Mouse (Mus musculus) embryonic facial prominence, embryonic 11.5 days (tissue): ENCODE measurements around the gene Stim2. TPM values are rescaled to one million over a fixed set of nuclear protein-coding genes. Genes with fewer than 3 reads are reported as not detected.

ENCODE experiments used
- ATAC-seq: fragments of 200-750 bp; cut with Nextera tagmentation; replicated peaks from 2 replicates; pipeline ENCODE4 v1.8.0; 2017; ENCODE audit warnings: low read depth; ENCODE audit not compliant: insufficient number of reproducible peaks, low FRiP score, low TSS enrichment
- DNase-seq: peaks from one replicate; pipeline ENCODE4 v3.0.0-alpha.2; 2015; ENCODE audit warnings: low spot score
- H3K27ac ChIP-seq: fragments of 300-500 bp; sonication (generic); replicated peaks from 2 replicates; pipeline ENCODE4 v1.5.1; 2014; ENCODE audit warnings: mild to moderate bottlenecking, low read depth, low read length, control low read depth
- H3K27me3 ChIP-seq: fragments of 300-500 bp; sonication (generic); 2 replicates; pipeline ENCODE4 v1.6.1; 2014; ENCODE audit warnings: mild to moderate bottlenecking, low read length, moderate library complexity, mixed read lengths; ENCODE audit not compliant: control insufficient read depth, insufficient read depth
- H3K36me3 ChIP-seq: fragments of 300-500 bp; sonication (generic); replicated peaks from 2 replicates; pipeline ENCODE4 v1.6.1; 2014; ENCODE audit warnings: low read depth, mild to moderate bottlenecking, low read length, moderate library complexity, mixed read lengths; ENCODE audit not compliant: control insufficient read depth, insufficient read depth
- H3K4me1 ChIP-seq: fragments of 300-500 bp; sonication (generic); 2 replicates; pipeline ENCODE4 v1.6.1; 2014; ENCODE audit warnings: low read length, mixed read lengths; ENCODE audit not compliant: control insufficient read depth, insufficient read depth
- H3K4me2 ChIP-seq: fragments of 300-500 bp; sonication (generic); 2 replicates; pipeline ENCODE4 v1.6.1; 2014; ENCODE audit warnings: low read depth, mild to moderate bottlenecking, control low read depth, low read length, moderate library complexity
- H3K4me3 ChIP-seq: fragments of 300-500 bp; sonication (generic); 2 replicates; pipeline ENCODE4 v1.5.1; 2014; ENCODE audit warnings: low read depth, low read length, control low read depth
- H3K9ac ChIP-seq: fragments of 300-500 bp; sonication (generic); replicated peaks from 2 replicates; pipeline ENCODE4 v1.6.1; 2014; ENCODE audit warnings: mild to moderate bottlenecking, control low read depth, low read length
- H3K9me3 ChIP-seq: fragments of 300-500 bp; sonication (generic); replicated peaks from 2 replicates; pipeline ENCODE4 v1.6.1; 2016; ENCODE audit warnings: mild to moderate bottlenecking, low read length, inconsistent platforms, mixed read lengths; ENCODE audit not compliant: control insufficient read depth
- whole genome bisulfite sequencing: fragments of 180-500 bp; shearing (Covaris S2); extraction: QIAGEN DNeasy Blood & Tissue Kit; methylation state at CpG from one replicate; pipeline ENCODE4 v1.1.7; 2014; 5-methylcytosine and 5-hydroxymethylcytosine counted together
- polyA plus RNA-seq: library from polyadenylated mRNA; unstranded; fragments of >200 nt; fragmentation: Nextera tagmentation; extraction: Ambion mirVana; gene quantifications from 2 replicates; pipeline ENCODE4 v1.2.1, GENCODE M21; 2014

Stim2 gene
- polyA plus RNA-seq, 1 experiment from 2014 or later: 18.6 TPM

GRCm38 (mm10) chr5:54071288-54071687, 73.0 kb downstream of the Stim2 start:
- Histone ChIP-seq H3K9me3 (no peaks in the 10 kb centered on the region), H3K36me3 (no peaks in the 10 kb centered on the region), H3K9ac (no peak overlapping the region), H3K4me2 (no peak overlapping the region), H3K4me1 (no peaks in the 10 kb centered on the region), H3K27ac (no peak overlapping the region), H3K4me3 (no peak overlapping the region), H3K27me3 (no peaks in the 10 kb centered on the region)
- ATAC-seq: no peak
- DNase-seq: no peak
- WGBS: 90% methylated on average over 5 of the region's 5 CpGs

- DNase-seq (no peak), ATAC-seq (no peak)
- WGBS: 83% methylated on average over 7 of the region's 7 CpGs
- Histone ChIP-seq H3K9ac (no peak overlapping the region), H3K4me1 (no peaks in the 10 kb centered on the region), H3K27me3 (no peaks in the 10 kb centered on the region), H3K4me3 (no peak overlapping the region), H3K36me3 (no peaks in the 10 kb centered on the region), H3K27ac (no peak overlapping the region), H3K9me3 (no peaks in the 10 kb centered on the region), H3K4me2 (no peak overlapping the region)
Observed at GRCm38 (mm10) chr5:54071705-54072104, 73.4 kb downstream of the Stim2 start.

- Histone ChIP-seq H3K9ac (no peak overlapping the region), H3K36me3 (no peaks in the 10 kb centered on the region), H3K4me3 (no peak overlapping the region), H3K4me1 (no peaks in the 10 kb centered on the region), H3K27me3 (no peaks in the 10 kb centered on the region), H3K27ac (no peak overlapping the region), H3K4me2 (no peak overlapping the region), H3K9me3 (no peaks in the 10 kb centered on the region)
- DNase-seq (no peak), ATAC-seq (no peak)
- WGBS: 53% methylated on average over 1 of the region's 1 CpGs
Observed at GRCm38 (mm10) chr5:54073291-54073690, 75.0 kb downstream of the Stim2 start.

DNA sequence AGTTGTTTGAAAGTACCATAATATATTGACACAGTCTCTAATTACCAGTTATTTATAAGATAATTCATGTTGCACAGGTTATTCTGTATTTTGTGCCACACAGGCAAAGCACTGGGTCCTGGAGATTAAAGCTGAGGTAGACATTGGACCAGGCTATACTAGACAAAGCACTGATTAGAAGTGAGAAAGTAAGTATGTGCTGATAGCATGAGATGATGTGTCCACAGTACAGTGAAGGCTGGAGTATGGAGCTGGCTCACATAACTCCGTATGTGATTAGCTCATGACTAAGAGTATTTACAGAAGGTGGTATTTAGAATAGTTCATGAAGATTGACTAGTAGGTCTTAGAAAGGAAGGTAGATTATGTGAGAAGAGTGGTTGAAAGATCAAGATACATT, 81.7 kb downstream of the Stim2 start:
- Histone ChIP-seq H3K9ac (no peak overlapping the region), H3K27ac (no peak overlapping the region), H3K4me1 (no peaks in the 10 kb centered on the region), H3K27me3 (no peaks in the 10 kb centered on the region), H3K9me3 (no peaks in the 10 kb centered on the region), H3K4me2 (no peak overlapping the region), H3K4me3 (no peak overlapping the region), H3K36me3 (no peaks in the 10 kb centered on the region)
- DNase-seq: no peak
- ATAC-seq: no peak
- WGBS: 98% methylated on average over 1 of the region's 1 CpGs

DNA sequence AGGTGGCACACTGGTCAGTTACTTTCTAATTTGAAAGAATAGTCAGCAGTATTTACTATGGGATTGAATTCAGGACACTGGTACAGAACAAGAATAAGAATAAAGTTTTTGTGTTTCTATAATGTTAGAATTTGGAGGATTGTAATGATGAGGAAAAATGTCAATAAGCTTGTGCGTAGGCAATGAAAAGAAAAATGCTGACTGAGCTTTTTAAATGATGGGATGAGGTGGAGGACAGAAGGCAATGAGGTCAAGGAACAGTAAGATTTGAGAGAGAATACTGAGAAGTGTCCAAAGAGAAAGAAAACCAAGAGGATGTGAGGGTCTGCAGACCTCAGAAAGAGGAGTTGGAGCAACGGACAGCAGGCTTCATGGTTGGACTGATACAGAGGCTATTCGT, 89.6 kb downstream of the Stim2 start:
- Histone ChIP-seq H3K9ac (no peak overlapping the region), H3K4me2 (no peak overlapping the region), H3K36me3 (no peaks in the 10 kb centered on the region), H3K4me1 (no peaks in the 10 kb centered on the region), H3K27ac (no peak overlapping the region), H3K4me3 (no peak overlapping the region), H3K27me3 (no peaks in the 10 kb centered on the region), H3K9me3 (no peaks in the 10 kb centered on the region)
- DNase-seq (no peak), ATAC-seq (no peak)
- WGBS: 91% methylated on average over 3 of the region's 3 CpGs

DNA sequence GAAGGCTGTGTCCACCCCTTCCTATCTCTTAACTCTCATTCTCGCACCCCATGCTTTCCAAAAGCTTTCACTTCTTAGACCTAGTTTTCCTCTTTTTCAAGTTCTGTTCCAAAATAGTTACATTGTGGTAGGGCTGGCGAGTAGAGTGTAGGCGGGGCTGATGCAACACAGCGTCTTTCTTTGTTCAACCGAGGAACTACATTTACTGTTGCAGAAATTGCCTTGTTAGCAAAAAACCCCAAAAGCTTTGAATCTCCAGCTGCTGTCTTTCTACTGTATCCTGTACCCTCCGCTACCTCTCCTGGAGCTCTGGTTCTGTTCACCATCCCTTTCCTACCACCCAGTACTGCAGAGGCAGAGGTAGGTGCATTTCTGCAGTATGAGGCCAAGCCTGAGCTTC, 99.9 kb downstream of the Stim2 start:
- Histone ChIP-seq H3K9ac (no peak overlapping the region), H3K4me3 (no peak overlapping the region), H3K4me1 (no peaks in the 10 kb centered on the region), H3K27me3 (no peaks in the 10 kb centered on the region), H3K27ac (no peak overlapping the region), H3K4me2 (no peak overlapping the region), H3K9me3 (no peaks in the 10 kb centered on the region), H3K36me3 (no peaks in the 10 kb centered on the region)
- 82% methylated on average over 6 of the region's 6 CpGs for WGBS
- no peak for DNase-seq
- ATAC-seq: no peak

GRCm38 (mm10) chr5:54100916-54101315, 102.6 kb downstream of the Stim2 start:
- DNase-seq: no peak
- 60% methylated on average over 3 of the region's 3 CpGs for WGBS
- H3K9ac ChIP-seq: no peak overlapping the region
- no peak for ATAC-seq
- no peaks in the 10 kb centered on the region for H3K9me3 ChIP-seq
- H3K36me3 ChIP-seq: no peaks in the 10 kb centered on the region
- H3K4me2 ChIP-seq: no peak overlapping the region
- no peaks in the 10 kb centered on the region for H3K4me1 ChIP-seq
- no peaks in the 10 kb centered on the region for H3K27me3 ChIP-seq
- H3K27ac ChIP-seq: no peak overlapping the region
- H3K4me3 ChIP-seq: no peak overlapping the region

- no peaks in the 10 kb centered on the region for H3K9me3 ChIP-seq
- DNase-seq: no peak
- no peaks in the 10 kb centered on the region for H3K27me3 ChIP-seq
- WGBS: 69% methylated on average over 5 of the region's 5 CpGs
- H3K4me2 ChIP-seq: no peak overlapping the region
- H3K4me3 ChIP-seq: no peak overlapping the region
- no peaks in the 10 kb centered on the region for H3K36me3 ChIP-seq
- ATAC-seq: no peak
- no peak overlapping the region for H3K27ac ChIP-seq
- no peaks in the 10 kb centered on the region for H3K4me1 ChIP-seq
- H3K9ac ChIP-seq: no peak overlapping the region
Observed at GRCm38 (mm10) chr5:54101318-54101717, 103.0 kb downstream of the Stim2 start.
